Mouse (Mus musculus) heart, adult 18-20 months (tissue): Measurements from ENCODE around the gene Terf2ip. TPM values are rescaled to one million over a fixed set of nuclear protein-coding genes. Genes with fewer than 3 reads are reported as not detected.

Experiments used
- DNase-seq, 2 experiments: peaks; one replicate each; pipeline ENCODE4 v3.0.0; 2021 to 2022; ENCODE audit warnings: mixed read lengths in 1 of 2
- long read RNA-seq, 2 experiments: library from polyadenylated mRNA; stranded (forward); transcript quantifications; one replicate each; pipeline ENCODE4 v2.0.0; 2021
- total RNA-seq, 2 experiments: library from RNA; stranded (reverse); gene quantifications; 2 replicates each; pipeline ENCODE4 v1.2.3; 2021

The Terf2ip gene
- total RNA-seq: 10 to 100 TPM; 10.9 to 12.9 TPM
- long read RNA-seq, experiment 1, transcript Terf2ip-201 (3 exons, 3,560 nt): major isoform, 33 of 33 reads
- long read RNA-seq, experiment 1, partial matches to known transcripts: 0 of 33 reads
- long read RNA-seq, experiment 1, other reads (novel, unspliced or antisense): 0 of 33 reads
- long read RNA-seq, experiment 2, transcript Terf2ip-201 (3 exons, 3,560 nt): major isoform, 13 of 14 reads
- long read RNA-seq, experiment 2, partial matches to known transcripts: 0 of 14 reads
- long read RNA-seq, experiment 2, other reads (novel, unspliced or antisense): 1 of 14 reads

- DNase-seq: peak; percentile 96
Observed at GRCm38 (mm10) chr8:112010997-112011815, at the start of gene Terf2ip, which contains the start of gene Kars. Gene Terf2ip, plus strand, starts transcription at chr8:112011398. Gene Kars, minus strand, starts transcription at chr8:112011323.

GRCm38 (mm10) chr8:111962589-111962988 lies 48.6 kb upstream of the Terf2ip start:
- peak in 1 of 2 experiments; percentile 11 for DNase-seq

GRCm38 (mm10) chr8:111963091-111963490 lies 48.1 kb upstream of the Terf2ip start:
- no peak for DNase-seq

DNA sequence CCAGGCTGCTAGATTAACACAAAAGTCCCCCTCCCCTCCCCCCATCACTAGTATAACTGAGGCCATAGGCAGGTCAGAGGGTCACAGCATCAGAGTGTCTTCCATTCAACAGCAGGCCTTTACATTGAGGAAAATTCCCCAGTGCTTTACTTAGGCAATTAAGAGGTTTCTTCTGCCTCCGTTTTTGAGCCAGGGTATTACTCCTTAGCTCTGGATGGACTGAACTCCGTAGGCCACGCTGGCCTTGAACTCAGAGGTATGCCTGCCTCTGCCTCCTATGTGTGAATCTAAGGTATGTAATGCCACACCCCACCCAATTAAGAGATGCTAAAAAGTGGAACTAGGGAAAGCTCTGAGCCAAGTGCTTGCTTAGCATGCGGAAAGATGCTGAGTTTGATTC lies 47.7 kb upstream of the Terf2ip start:
- no peak for DNase-seq

DNA sequence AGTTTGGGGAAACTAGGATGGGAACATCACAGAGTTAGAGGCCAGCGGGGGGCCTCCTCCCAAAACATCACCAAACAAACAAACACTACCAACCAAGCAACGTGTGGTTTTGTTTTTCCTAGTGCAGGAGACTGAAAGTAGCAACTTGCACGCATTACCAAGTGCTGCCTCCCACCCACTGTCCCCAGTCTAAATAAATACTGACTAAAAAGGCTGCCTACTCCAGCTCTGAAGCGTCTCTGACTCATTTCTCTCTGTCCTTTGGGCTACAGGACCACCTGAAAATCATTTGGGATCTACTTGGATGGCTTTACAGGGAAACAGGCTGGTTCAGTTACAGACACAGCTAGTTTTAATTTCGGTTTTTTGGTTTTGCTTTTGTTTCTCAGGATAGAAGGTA lies 46.8 kb upstream of the Terf2ip start:
- no peak for DNase-seq

- DNase-seq: peak in 1 of 2 experiments; percentile 13
Observed at GRCm38 (mm10) chr8:111964849-111965561, 46.2 kb upstream of the Terf2ip start.

- no peak for DNase-seq
Observed at GRCm38 (mm10) chr8:111967246-111967870, 43.8 kb upstream of the Terf2ip start.

DNA sequence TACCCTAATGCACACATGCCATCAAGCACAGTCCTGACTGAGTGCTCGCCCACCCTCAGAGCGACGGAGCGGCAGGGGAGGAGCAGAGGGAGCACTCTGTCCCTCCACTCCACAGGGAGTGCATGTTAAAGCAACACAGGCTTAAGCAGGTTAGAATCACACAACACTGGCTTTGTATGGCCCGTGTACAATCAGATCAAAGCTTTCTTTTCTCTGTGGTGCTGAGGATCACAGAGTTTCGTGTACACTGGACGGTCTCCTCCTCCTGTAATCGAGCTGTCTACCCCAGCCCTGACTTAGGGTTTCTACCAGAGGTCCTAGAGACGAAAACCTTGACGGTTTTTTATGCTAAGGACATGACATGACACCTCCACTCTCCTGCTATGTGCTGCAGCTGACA lies 42.7 kb upstream of the Terf2ip start:
- no peak for DNase-seq

DNA sequence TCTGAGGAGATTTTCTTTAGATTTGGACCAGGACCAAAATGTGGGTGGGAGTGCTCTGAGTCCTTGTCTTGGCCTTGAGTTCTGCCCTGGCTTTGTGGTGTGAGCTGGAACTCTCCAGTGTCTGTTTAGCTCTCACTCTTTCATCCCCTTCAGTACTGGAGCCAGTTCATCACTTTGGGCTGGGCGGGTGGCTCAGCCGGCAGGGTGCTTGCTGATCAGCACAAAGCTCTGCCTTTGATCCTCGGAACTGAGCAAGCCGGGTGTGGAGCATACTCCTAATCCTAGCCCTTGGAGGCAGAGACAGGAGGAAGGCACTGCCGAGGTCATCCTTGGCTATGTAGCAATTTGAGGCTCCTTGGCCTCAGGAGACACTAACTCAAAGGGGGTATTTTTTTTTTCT lies 42.2 kb upstream of the Terf2ip start:
- no peak for DNase-seq

DNA sequence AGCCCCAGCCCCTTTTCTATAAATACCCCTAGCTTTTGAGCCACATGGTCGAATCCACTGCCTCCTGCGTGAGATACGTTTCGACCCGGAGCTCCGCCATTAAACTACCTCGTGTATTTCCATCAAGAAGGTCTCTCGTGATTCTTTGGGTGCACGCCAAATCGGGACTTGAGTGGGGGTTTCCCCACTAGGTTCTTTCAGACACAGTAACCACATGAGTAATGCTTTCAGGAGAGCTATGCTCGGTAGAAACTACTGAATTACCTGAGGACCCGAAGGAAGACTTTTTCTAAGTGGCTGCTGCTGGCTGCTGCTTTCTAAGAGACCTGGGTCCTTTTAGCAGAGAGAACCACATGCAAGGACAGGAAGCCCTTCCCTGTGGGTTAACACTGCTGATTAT lies 37.1 kb upstream of the Terf2ip start:
- DNase-seq: no peak

GRCm38 (mm10) chr8:111975706-111976105 lies 35.5 kb upstream of the Terf2ip start:
- no peak for DNase-seq

GRCm38 (mm10) chr8:111976326-111976725 lies 34.9 kb upstream of the Terf2ip start:
- DNase-seq: no peak

- DNase-seq: no peak
Observed at GRCm38 (mm10) chr8:111978147-111978546, 33.1 kb upstream of the Terf2ip start.

- no peak for DNase-seq
Observed at GRCm38 (mm10) chr8:111982116-111982515, 29.1 kb upstream of the Terf2ip start.

GRCm38 (mm10) chr8:111984511-111984910 lies 26.7 kb upstream of the Terf2ip start:
- DNase-seq: no peak

- peak; percentile 69 to 89 for DNase-seq
Observed at GRCm38 (mm10) chr8:111989911-111990310, 21.3 kb upstream of the Terf2ip start.

DNA sequence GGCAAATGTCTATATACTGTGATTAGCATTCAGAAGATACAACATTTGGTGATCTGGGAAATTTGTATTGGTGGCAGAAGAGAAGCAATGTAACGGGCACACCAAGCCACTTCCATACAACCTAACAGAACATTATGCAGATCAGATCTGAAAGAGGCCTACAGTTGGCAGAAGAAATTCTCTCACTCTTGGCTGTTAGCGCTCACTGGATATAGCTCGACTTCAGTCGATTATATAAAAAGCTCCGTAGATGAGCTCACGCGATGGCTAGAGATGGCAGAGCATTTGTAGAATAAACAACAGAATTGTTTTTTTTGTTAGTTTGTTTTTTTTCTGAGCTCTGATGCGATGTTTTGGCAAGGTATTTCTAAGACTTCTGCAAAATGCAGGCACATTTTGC lies 19.9 kb upstream of the Terf2ip start:
- no peak for DNase-seq

DNA sequence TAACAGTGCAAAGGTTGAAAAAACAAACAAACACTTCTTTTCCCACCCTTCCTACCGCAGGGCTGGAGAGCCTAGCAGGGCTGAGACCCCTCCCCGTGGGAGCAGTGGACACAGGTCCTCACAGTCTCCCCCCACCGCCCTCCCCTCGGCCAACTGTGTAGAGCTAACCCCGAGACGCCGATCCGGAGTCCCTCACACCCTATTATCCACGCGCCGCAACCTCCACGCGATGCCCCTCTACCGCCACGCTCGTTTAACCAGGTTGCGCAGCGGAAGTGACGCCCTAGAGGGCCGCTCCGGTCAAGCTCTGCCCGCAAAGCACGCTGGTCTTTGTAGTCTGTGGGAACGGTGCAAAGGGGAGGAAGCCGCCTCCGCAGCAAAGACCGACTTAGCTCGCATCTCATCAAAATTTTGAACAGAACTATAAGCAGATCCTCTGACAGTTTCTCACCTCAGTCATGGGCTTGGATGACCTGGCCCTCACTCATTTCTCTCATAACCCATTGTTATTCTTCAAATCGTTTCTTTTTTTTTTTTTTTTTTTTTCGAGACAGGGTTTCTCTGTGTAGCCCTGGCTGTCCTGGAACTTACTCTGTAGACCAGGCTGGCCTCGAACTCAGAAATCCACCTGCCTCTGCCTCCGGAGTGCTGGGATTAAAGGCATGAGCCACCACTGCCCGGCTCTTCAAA lies 19.0 kb upstream of the Terf2ip start, which contains the start of gene Adat1:
Adat1 (minus strand) TSS at position 290 of the 690 bp plus-strand sequence.
- DNase-seq: peak; percentile 92 to 93

GRCm38 (mm10) chr8:111992703-111993039 lies 18.5 kb upstream of the Terf2ip start:
- no peak for DNase-seq

- no peak for DNase-seq
Observed at GRCm38 (mm10) chr8:112004754-112005153, 6.4 kb upstream of the Terf2ip start.

- DNase-seq: no peak
Observed at GRCm38 (mm10) chr8:112005601-112006000, 5.6 kb upstream of the Terf2ip start.

- DNase-seq: no peak
Observed at GRCm38 (mm10) chr8:112007669-112008068, 3.5 kb upstream of the Terf2ip start.
